Mouse (Mus musculus): ENCODE data around the gene Nmb. TPM values are rescaled to one million over a fixed set of nuclear protein-coding genes. Genes with fewer than 3 reads are reported as not detected.

Nmb gene
- polyA plus RNA-seq, 1 experiment from 2014 or later, result 1.4 TPM

GRCm38 (mm10) chr7:80855316-80855715 lies 49.6 kb downstream of the Nmb start:
- H3K4me1 ChIP-seq (ENCODE audit: insufficient read depth), result peaks cover 3% of the 10 kb centered on the region; the same call in 1 of the 2 replicates
- no peaks in the 10 kb centered on the region for H3K36me3 ChIP-seq (replicated peaks; ENCODE audit: insufficient read depth, low read length)
- TF ChIP-seq EP300 (IDR thresholded peaks at IDR 0.05; ENCODE audit: low read depth) (no peak), CTCF (IDR thresholded peaks at IDR 0.05; ENCODE audit: low read depth) (no peak)
- no peak overlapping the region for H3K4me3 ChIP-seq (ENCODE audit: low read depth, low read length)
- no peak overlapping the region for H3K27ac ChIP-seq (ENCODE audit: low read depth)
- no peak for ATAC-seq
- H3K9me3 ChIP-seq (ENCODE audit: low read length), result no peaks in the 10 kb centered on the region
- H3K27me3 ChIP-seq (ENCODE audit: insufficient read depth, low read length), result no peaks in the 10 kb centered on the region
- H3K4me2 ChIP-seq (ENCODE audit: low read depth, low read length), result no peak overlapping the region
- no peak overlapping the region for H3K9ac ChIP-seq (replicated peaks)
- DNase-seq, result no peak

- H3K9me3 ChIP-seq (ENCODE audit: low read length), result no peaks in the 10 kb centered on the region
- H3K9ac ChIP-seq (replicated peaks), result no peak overlapping the region
- no peak overlapping the region for H3K4me2 ChIP-seq (ENCODE audit: low read depth, low read length)
- ATAC-seq, result no peak
- no peak for DNase-seq
- H3K27me3 ChIP-seq (ENCODE audit: insufficient read depth, low read length), result no peaks in the 10 kb centered on the region
- 88% methylated on average over 3 of the region's 3 CpGs for WGBS (ENCODE audit: insufficient replicate concordance)
- no peaks in the 10 kb centered on the region for H3K36me3 ChIP-seq (replicated peaks; ENCODE audit: insufficient read depth, low read length)
- H3K4me1 ChIP-seq (ENCODE audit: insufficient read depth), result no peaks in the 10 kb centered on the region
- H3K4me3 ChIP-seq (ENCODE audit: low read depth, low read length), result no peak overlapping the region
- TF ChIP-seq CTCF (IDR thresholded peaks at IDR 0.05; ENCODE audit: low read depth), result peak; percentile 39
- TF ChIP-seq EP300 (IDR thresholded peaks at IDR 0.05; ENCODE audit: low read depth), result no peak
- H3K27ac ChIP-seq (ENCODE audit: low read depth), result no peak overlapping the region
Observed at GRCm38 (mm10) chr7:80853218-80853617, 51.7 kb downstream of the Nmb start.

Other genes starting within 250 kb of the Nmb start
- gene Crtc3, start 216.2 kb downstream of the Nmb start, polyA plus RNA-seq (2015; fragmentation: Nextera tagmentation; extraction: Ambion mirVana), result 4.1 and 5.4 TPM in 2 replicates
- 10.8 and 13.6 TPM in 2 replicates for gene Iqgap1, start 79.1 kb downstream of the Nmb start, polyA plus RNA-seq (2015; fragmentation: Nextera tagmentation; extraction: Ambion mirVana)
- gene Zscan2, start 44.2 kb downstream of the Nmb start, polyA plus RNA-seq (2015; fragmentation: Nextera tagmentation; extraction: Ambion mirVana), result 0.43 and 0.47 TPM in 2 replicates
- gene Wdr73, start 3.8 kb downstream of the Nmb start, polyA plus RNA-seq (2015; fragmentation: Nextera tagmentation; extraction: Ambion mirVana), result 10.1 and 13.6 TPM in 2 replicates
- 82.0 and 89.4 TPM in 2 replicates for gene Sec11a, start 42.7 kb upstream of the Nmb start, polyA plus RNA-seq (2015; fragmentation: Nextera tagmentation; extraction: Ambion mirVana)
- 3.1 and 4.3 TPM in 2 replicates for gene Zfp592, start 88.6 kb upstream of the Nmb start, polyA plus RNA-seq (2015; fragmentation: Nextera tagmentation; extraction: Ambion mirVana)
- 0.08 and 0.26 TPM in 2 replicates for gene Alpk3, start 152.5 kb upstream of the Nmb start, polyA plus RNA-seq (2015; fragmentation: Nextera tagmentation; extraction: Ambion mirVana)
- 0.09 and 0.11 TPM in 2 replicates for gene Slc28a1, start 209.7 kb upstream of the Nmb start, polyA plus RNA-seq (2015; fragmentation: Nextera tagmentation; extraction: Ambion mirVana)